Mouse (Mus musculus) kidney, postnatal 0 days (tissue): Measurements from ENCODE around the gene Rps12. TPM values are rescaled to one million over a fixed set of nuclear protein-coding genes. Genes with fewer than 3 reads are reported as not detected.

Source experiments
- ATAC-seq: fragments of 200-750 bp; cut with Nextera tagmentation; replicated peaks from 2 replicates; pipeline ENCODE4 v1.8.0; 2017; ENCODE audit warnings: low read depth, moderate number of reproducible peaks, moderate TSS enrichment, moderate library complexity; ENCODE audit not compliant: low FRiP score
- DNase-seq: peaks from one replicate; pipeline ENCODE4 v3.0.0-alpha.2; 2016; ENCODE audit warnings: low spot score
- H3K27ac ChIP-seq: fragments of 300-500 bp; sonication (generic); 2 replicates; pipeline ENCODE4 v1.5.1; 2014; ENCODE audit warnings: mild to moderate bottlenecking
- H3K27me3 ChIP-seq: fragments of 300-500 bp; sonication (generic); 2 replicates; pipeline ENCODE4 v1.6.1; 2014; ENCODE audit warnings: low read length, mixed read lengths; ENCODE audit not compliant: insufficient read depth
- H3K36me3 ChIP-seq: fragments of 300-500 bp; sonication (generic); 2 replicates; pipeline ENCODE4 v1.6.1; 2014; ENCODE audit warnings: low read length, mixed read lengths; ENCODE audit not compliant: insufficient read depth
- H3K4me1 ChIP-seq: fragments of 300-500 bp; sonication (generic); replicated peaks from 2 replicates; pipeline ENCODE4 v1.6.1; 2014; ENCODE audit warnings: antibody characterized with exemption, low read length, mixed read lengths; ENCODE audit not compliant: insufficient read depth
- H3K4me2 ChIP-seq: fragments of 300-500 bp; sonication (generic); 2 replicates; pipeline ENCODE4 v1.6.1; 2014; ENCODE audit warnings: mild to moderate bottlenecking, low read length, moderate library complexity, mixed read lengths
- H3K4me3 ChIP-seq: fragments of 300-500 bp; sonication (generic); replicated peaks from 2 replicates; pipeline ENCODE4 v1.5.1; 2014; ENCODE audit warnings: low read depth, low read length
- H3K9ac ChIP-seq: fragments of 300-500 bp; sonication (generic); 2 replicates; pipeline ENCODE4 v1.6.1; 2014; ENCODE audit warnings: low read depth, low read length
- H3K9me3 ChIP-seq: fragments of 300-500 bp; sonication (generic); replicated peaks from 2 replicates; pipeline ENCODE4 v1.6.1; 2016; ENCODE audit warnings: low read length, inconsistent platforms, mixed read lengths
- CTCF ChIP-seq: IDR thresholded peaks from 2 replicates; pipeline ENCODE4 v1.5.1; 2016; ENCODE audit warnings: antibody characterized with exemption, low read depth, mild to moderate bottlenecking, moderate library complexity
- WGBS: fragments of 180-500 bp; shearing (Covaris S2); extraction: QIAGEN DNeasy Blood & Tissue Kit; methylation state at CpG from one replicate; pipeline ENCODE4 v1.1.7; 2014; 5-methylcytosine and 5-hydroxymethylcytosine counted together
- polyA plus RNA-seq: library from polyadenylated mRNA; unstranded; fragments of >200 nt; fragmentation: Nextera tagmentation; extraction: Ambion mirVana; gene quantifications from 2 replicates; pipeline ENCODE4 v1.2.1, GENCODE M21; 2015

Gene Rps12
- polyA plus RNA-seq, 1 experiment from 2014 or later, result 241 TPM

DNA sequence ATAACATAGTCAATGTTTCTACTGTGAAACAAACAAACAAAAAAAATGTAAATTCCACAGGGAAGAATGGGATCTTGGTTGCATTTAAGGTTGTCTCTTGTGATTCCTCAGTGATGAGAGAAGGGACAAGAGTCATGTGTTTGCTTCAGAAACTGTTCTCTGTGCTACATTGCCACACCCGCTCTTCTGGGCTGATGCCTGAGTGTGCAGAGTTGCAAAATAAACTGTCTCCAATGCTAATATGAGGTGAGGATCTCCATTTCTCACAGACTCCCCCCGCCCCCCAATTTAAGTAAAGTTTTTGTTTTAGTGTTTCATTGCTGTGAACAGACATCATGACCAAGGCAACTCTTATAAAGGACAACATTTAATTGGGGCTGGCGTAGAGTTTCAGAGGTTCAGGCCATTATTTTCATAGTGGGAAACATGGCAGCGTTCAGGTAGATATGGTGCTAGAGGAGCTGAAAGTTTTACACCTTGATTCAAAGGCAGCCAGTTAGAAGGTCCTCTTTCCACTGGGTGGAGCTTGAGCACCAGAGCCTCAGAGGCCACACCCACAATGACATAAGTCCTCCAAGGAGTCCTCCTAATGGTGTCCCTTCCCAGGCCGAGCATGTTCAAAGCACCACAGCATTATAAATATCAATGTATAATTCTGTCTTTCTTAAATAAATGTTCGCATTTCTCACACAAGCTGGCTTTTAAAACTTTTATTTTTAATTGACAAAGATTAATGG lies 6.4 kb downstream of the Rps12 start:
- Histone ChIP-seq H3K9me3 (no peaks in the 10 kb centered on the region), H3K27ac (no peak overlapping the region), H3K4me3 (no peak overlapping the region), H3K4me2 (no peak overlapping the region), H3K9ac (no peak overlapping the region), H3K4me1 (peaks cover under 1% of the 10 kb centered on the region; the same call in 1 of the 2 replicates), H3K36me3 (peaks cover 14% of the 10 kb centered on the region; the same call in 1 of the 2 replicates), H3K27me3 (no peaks in the 10 kb centered on the region)
- ATAC-seq (no peak), DNase-seq (no peak)
- WGBS, result 84% methylated on average over 6 of the region's 6 CpGs
- no peak for TF ChIP-seq CTCF

DNA sequence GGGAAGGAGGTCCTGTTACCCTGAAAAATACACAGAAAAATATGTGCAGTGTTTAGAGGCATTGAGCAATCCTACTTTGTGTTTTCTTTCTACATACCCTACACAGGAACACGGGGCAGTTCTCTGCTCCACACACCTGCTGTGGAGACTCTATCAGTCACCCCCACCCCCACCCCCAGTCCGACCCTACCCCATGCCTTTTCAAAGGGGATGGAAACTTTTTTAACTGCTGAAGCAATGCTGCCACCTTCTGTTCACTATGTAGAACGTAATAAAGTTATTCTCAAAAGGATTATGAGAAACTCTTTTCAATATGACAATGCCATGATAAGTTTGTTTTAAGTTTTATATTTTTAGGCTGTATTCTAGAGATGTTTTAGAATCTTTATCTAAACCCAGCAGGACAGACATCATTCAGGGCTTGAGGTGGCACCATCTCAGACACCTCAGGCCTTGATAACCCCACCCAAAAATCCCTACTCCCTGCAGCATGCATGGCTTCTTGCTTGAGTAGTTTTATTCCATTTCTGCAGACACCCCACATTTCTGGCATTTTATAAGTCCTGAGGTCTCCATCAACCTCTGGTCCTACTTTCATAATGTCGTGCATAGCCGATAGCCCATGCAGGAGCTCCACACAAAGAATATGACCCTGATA lies 9.7 kb downstream of the Rps12 start:
- Histone ChIP-seq H3K9me3 (no peaks in the 10 kb centered on the region), H3K36me3 (no peaks in the 10 kb centered on the region), H3K27ac (no peak overlapping the region), H3K4me2 (no peak overlapping the region), H3K9ac (no peak overlapping the region), H3K4me3 (no peak overlapping the region), H3K27me3 (no peaks in the 10 kb centered on the region), H3K4me1 (no peaks in the 10 kb centered on the region)
- 25% methylated on average over 5 of the region's 5 CpGs for WGBS
- peak; percentile 65 for TF ChIP-seq CTCF
- DNase-seq (peak; percentile 65), ATAC-seq (no peak)

DNA sequence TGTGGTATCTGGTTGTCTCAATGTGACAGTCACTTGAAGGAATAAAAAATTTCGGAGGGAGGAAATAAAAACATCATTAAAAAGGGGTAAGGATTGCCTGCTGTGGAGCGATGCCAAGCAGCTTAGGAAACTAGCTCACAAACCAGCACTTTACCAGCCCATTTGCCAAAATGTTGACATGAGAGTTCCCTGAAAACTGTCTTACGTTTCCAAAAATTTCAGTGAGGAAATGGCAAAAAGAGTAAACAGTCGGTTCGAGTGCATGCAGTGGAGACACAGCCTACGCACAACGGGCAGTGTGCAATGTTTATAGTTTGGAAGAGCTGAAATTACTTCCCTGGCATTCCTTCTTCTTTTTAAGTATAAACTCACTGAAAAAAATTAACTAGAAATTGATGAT lies 32.9 kb downstream of the Rps12 start:
- Histone ChIP-seq H3K4me1 (no peaks in the 10 kb centered on the region), H3K9me3 (no peaks in the 10 kb centered on the region), H3K27me3 (no peaks in the 10 kb centered on the region), H3K36me3 (no peaks in the 10 kb centered on the region), H3K27ac (no peak overlapping the region), H3K4me3 (no peak overlapping the region), H3K4me2 (no peak overlapping the region), H3K9ac (no peak overlapping the region)
- WGBS, result 68% methylated on average over 7 of the region's 7 CpGs
- DNase-seq (no peak), ATAC-seq (no peak)
- no peak for TF ChIP-seq CTCF

Other genes with a start within 250 kb of the Rps12 start
- 16.0 and 20.2 TPM in 2 replicates for gene Slc18b1, start 9.7 kb upstream of the Rps12 start, polyA plus RNA-seq
- 0.08 and 0.17 TPM in 2 replicates for gene Vnn3, start 64.2 kb upstream of the Rps12 start, polyA plus RNA-seq
- 21.1 and 22.4 TPM in 2 replicates for gene Vnn1, start 107.4 kb upstream of the Rps12 start, polyA plus RNA-seq
- not detected in 2 replicates for gene Taar1, start 133.1 kb upstream of the Rps12 start, polyA plus RNA-seq
- 0.31 and 0.41 TPM in 2 replicates for gene Taar2, start 151.3 kb upstream of the Rps12 start, polyA plus RNA-seq
- gene Taar3, start 162.3 kb upstream of the Rps12 start, polyA plus RNA-seq, result not detected in 2 replicates
- not detected in 2 replicates for gene Taar4, start 173.2 kb upstream of the Rps12 start, polyA plus RNA-seq
- 0.23 and 0.30 TPM in 2 replicates for gene Taar5, start 183.4 kb upstream of the Rps12 start, polyA plus RNA-seq
- not detected in 2 replicates for gene Taar6, start 198.4 kb upstream of the Rps12 start, polyA plus RNA-seq
- not detected in 2 replicates for gene Taar7a, start 206.2 kb upstream of the Rps12 start, polyA plus RNA-seq
- not detected in 2 replicates for gene Taar7b, start 212.7 kb upstream of the Rps12 start, polyA plus RNA-seq
- gene Taar7d, start 239.9 kb upstream of the Rps12 start, polyA plus RNA-seq, result not detected in 2 replicates